ENCODE assay signal across 9 mouse cellular contexts in genomic region chr13:67610108-67610507, GRCm38 (mm10). TPM values are rescaled to one million over a fixed set of nuclear protein-coding genes. Genes with fewer than 3 reads are reported as not detected.
DNase-seq lines count a peak whose midpoint lies in the region; ATAC-seq and TF ChIP-seq lines count a peak whose summit lies in the region.
"Had no signal": no experiment of that assay in that cellular context is flagged by ENCODE, and none has a peak within 500 bp of the region (broad histone marks: within the 10 kb centered on the region; RNA-seq: fewer than 3 reads in every experiment).

No protein-coding gene starts in this region.

- peak; percentile 2 for DNase-seq in embryo, embryonic 10.5 days (ENCODE audit: low spot score)
- no peak for DNase-seq in embryo, embryonic 11 days
- DNase-seq in kidney, postnatal 0 days (ENCODE audit: low spot score): peak; percentile 3
- no peak for DNase-seq in kidney, postnatal 10 days
- peak; percentile 12 for DNase-seq in CD4-positive, CD25-positive, alpha-beta regulatory T cell, adult 2 months (ENCODE audit: low read depth, low spot score)
- no peak for DNase-seq in liver, embryonic 13.5 days
- no peak for DNase-seq in thymus, postnatal 0 days (ENCODE audit: low spot score)
- no peak for DNase-seq in ovary, postnatal 14 days (ENCODE audit: low spot score)

- no peak overlapping the region for H3K4me2 ChIP-seq in kidney, postnatal 0 days (ENCODE audit: low read length)
- no peak overlapping the region for H3K4me2 ChIP-seq in liver, embryonic 13.5 days

- no peak for TF ChIP-seq CTCF in kidney, postnatal 0 days (IDR thresholded peaks at IDR 0.05; ENCODE audit: low read depth)

- no peak overlapping the region for H3K9ac ChIP-seq in kidney, postnatal 0 days (ENCODE audit: low read depth, low read length)
- H3K9ac ChIP-seq in liver, embryonic 13.5 days: no peak overlapping the region

- H3K27me3 ChIP-seq in kidney, postnatal 0 days (ENCODE audit: insufficient read depth, low read length): no peaks in the 10 kb centered on the region
- H3K27me3 ChIP-seq in liver, embryonic 13.5 days: no peaks in the 10 kb centered on the region
- H3K27me3 ChIP-seq: forebrain, embryonic 15.5 days had no signal

- no peak for ATAC-seq in kidney, postnatal 0 days (replicated peaks; ENCODE audit: low FRiP score, low read depth)
- ATAC-seq in liver, embryonic 13.5 days (ENCODE audit: low read depth): no peak

- WGBS in kidney, postnatal 0 days: 82% methylated on average over 4 of the region's 4 CpGs
- 71% methylated on average over 4 of the region's 4 CpGs for WGBS in liver, embryonic 13.5 days (ENCODE audit: insufficient replicate concordance)

- H3K4me1 ChIP-seq in kidney, postnatal 0 days (replicated peaks; ENCODE audit: insufficient read depth, low read length): peaks cover 4% of the 10 kb centered on the region; the same call in 1 of the 2 replicates
- H3K4me1 ChIP-seq in liver, embryonic 13.5 days (replicated peaks): peaks cover 5% of the 10 kb centered on the region

- no peaks in the 10 kb centered on the region for H3K36me3 ChIP-seq in kidney, postnatal 0 days (ENCODE audit: insufficient read depth, low read length)
- H3K36me3 ChIP-seq in liver, embryonic 13.5 days: no peaks in the 10 kb centered on the region

- no peaks in the 10 kb centered on the region for H3K9me3 ChIP-seq in kidney, postnatal 0 days (replicated peaks; ENCODE audit: low read length)
- 0 out of 2 replicates have a peak, but pooled peaks cover 4% of the 10 kb centered on the region for H3K9me3 ChIP-seq in liver, embryonic 13.5 days (replicated peaks)
- H3K9me3 ChIP-seq: forebrain, embryonic 15.5 days had no signal

- H3K27ac ChIP-seq in kidney, postnatal 0 days: no peak overlapping the region
- no peak overlapping the region for H3K27ac ChIP-seq in liver, embryonic 13.5 days

- no peak overlapping the region for H3K4me3 ChIP-seq in kidney, postnatal 0 days (replicated peaks; ENCODE audit: low read depth, low read length)
- 0 out of 2 replicates have a peak overlapping the region, but pooled peaks have one; percentile 80 for H3K4me3 ChIP-seq in liver, embryonic 13.5 days (replicated peaks)

RNA-seq across cellular contexts. Expression of gene Zfp729b, which starts 0.6 kb away (rescaled TPM):
- 3.8 TPM in 2 replicates for polyA plus RNA-seq in kidney, postnatal 0 days (2015; fragmentation: Nextera tagmentation; extraction: Ambion mirVana)
- 1.3 and 1.9 TPM in 2 replicates for polyA plus RNA-seq in liver, embryonic 13.5 days (2015; fragmentation: Nextera tagmentation; extraction: Ambion mirVana)
- 5.0 and 5.3 TPM in 2 replicates for polyA plus RNA-seq in thymus, postnatal 0 days (2015; fragmentation: Nextera tagmentation; extraction: Ambion mirVana)

RNA-seq across cellular contexts. Expression of gene Gm49345, which starts 27.5 kb away (rescaled TPM):
- 0.08 TPM in 1 of 2 replicates, not detected in the other for polyA plus RNA-seq in kidney, postnatal 0 days (2015; fragmentation: Nextera tagmentation; extraction: Ambion mirVana)
- polyA plus RNA-seq in liver, embryonic 13.5 days (2015; fragmentation: Nextera tagmentation; extraction: Ambion mirVana): 0.13 TPM in 1 of 2 replicates, not detected in the other
- polyA plus RNA-seq in thymus, postnatal 0 days (2015; fragmentation: Nextera tagmentation; extraction: Ambion mirVana): not detected in 2 replicates

RNA-seq across cellular contexts. Expression of gene Zfp729a, which starts 27.5 kb away (rescaled TPM):
- polyA plus RNA-seq in kidney, postnatal 0 days (2015; fragmentation: Nextera tagmentation; extraction: Ambion mirVana): 2.5 and 3.3 TPM in 2 replicates
- polyA plus RNA-seq in liver, embryonic 13.5 days (2015; fragmentation: Nextera tagmentation; extraction: Ambion mirVana): 0.71 and 1.2 TPM in 2 replicates
- 3.2 and 3.9 TPM in 2 replicates for polyA plus RNA-seq in thymus, postnatal 0 days (2015; fragmentation: Nextera tagmentation; extraction: Ambion mirVana)

RNA-seq across cellular contexts. Expression of gene Zfp748, which starts 56.5 kb away (rescaled TPM):
- 9.0 and 9.8 TPM in 2 replicates for polyA plus RNA-seq in kidney, postnatal 0 days (2015; fragmentation: Nextera tagmentation; extraction: Ambion mirVana)
- polyA plus RNA-seq in liver, embryonic 13.5 days (2015; fragmentation: Nextera tagmentation; extraction: Ambion mirVana): 5.1 and 5.9 TPM in 2 replicates
- polyA plus RNA-seq in thymus, postnatal 0 days (2015; fragmentation: Nextera tagmentation; extraction: Ambion mirVana): 13.5 and 14.0 TPM in 2 replicates

Comparison
In these comparisons a context has a peak if more than half of its experiments do, and no peak if none do; other contexts are left out.
1. DNase-seq: peak in embryo, embryonic 10.5 days (single experiment), kidney, postnatal 0 days (single experiment) and CD4-positive, CD25-positive, alpha-beta regulatory T cell, adult 2 months (single experiment); none in embryo, embryonic 11 days (single experiment), kidney, postnatal 10 days (single experiment), liver, embryonic 13.5 days (single experiment), thymus, postnatal 0 days (single experiment) and ovary, postnatal 14 days (single experiment).